Mouse (Mus musculus): ENCODE data around the gene Trim24.

Trim24 gene

DNA sequence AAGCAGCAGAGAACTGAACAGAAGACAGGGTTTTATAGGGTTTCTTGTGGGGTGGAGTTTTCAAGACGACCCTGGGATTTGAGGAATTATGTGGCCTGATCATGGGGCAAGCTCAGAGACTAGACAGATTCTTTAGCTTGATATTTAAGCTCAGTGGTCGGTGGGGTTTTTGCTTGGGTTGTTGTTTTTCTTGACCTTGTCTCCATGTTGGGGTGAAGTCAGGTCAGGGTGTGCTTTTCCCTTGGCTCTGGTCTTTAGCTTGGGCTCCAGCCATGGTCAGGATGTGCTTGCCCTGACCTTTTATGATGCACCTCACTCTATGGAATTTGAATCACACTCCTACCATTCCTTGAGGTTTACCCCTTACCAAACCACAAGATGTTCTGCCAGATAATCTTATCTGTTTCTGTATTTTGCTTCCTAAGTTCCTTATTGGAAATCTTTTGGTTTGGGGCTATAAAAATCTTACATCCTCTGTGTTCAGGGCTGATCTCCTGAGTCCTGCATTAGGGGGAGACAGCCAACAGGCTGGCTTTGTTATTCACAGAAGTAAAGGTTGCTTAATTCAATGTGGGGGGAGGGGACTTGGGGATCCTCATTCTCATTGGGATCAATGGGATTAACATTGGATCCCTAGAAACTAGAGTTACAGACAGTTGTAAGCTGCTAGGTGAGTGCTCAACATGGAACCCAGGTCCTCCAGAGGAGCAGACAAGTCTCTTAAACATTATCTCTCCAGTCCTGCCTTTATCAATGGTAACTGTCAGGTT lies 6.5 kb upstream of the Trim24 start:
- no peak for DNase-seq (ENCODE audit: low spot score)

DNA sequence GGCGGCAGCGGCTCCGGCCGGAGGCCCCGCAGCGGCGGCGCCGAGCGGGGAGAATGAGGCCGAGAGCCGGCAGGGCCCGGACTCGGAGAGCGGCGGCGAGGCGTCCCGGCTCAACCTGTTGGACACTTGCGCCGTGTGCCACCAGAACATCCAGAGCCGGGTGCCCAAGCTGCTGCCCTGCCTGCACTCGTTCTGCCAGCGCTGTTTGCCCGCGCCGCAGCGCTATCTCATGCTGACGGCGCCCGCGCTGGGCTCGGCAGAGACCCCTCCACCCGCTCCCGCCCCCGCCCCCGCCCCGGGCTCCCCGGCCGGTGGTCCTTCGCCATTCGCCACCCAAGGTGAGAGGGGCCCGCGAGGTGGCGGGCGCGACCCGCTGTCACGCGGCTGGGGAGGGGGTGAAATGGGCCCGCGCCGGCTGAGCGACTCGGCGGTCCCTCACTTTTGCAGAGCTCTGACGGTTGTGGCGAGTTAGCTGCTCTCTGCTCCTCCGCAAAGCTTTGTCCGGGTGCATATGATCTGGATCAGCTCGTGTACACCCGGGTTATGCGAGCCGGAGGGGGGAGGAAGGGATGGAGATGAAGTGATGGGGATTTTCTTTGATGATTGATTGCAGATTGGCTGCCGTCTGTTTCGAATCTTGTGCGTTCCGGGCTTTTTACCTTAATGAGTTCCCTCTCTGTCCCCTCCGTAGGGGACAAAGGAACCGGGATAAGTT lies 683 bp downstream of the Trim24 start:
- peak; percentile 66 for DNase-seq (ENCODE audit: low spot score)

DNA sequence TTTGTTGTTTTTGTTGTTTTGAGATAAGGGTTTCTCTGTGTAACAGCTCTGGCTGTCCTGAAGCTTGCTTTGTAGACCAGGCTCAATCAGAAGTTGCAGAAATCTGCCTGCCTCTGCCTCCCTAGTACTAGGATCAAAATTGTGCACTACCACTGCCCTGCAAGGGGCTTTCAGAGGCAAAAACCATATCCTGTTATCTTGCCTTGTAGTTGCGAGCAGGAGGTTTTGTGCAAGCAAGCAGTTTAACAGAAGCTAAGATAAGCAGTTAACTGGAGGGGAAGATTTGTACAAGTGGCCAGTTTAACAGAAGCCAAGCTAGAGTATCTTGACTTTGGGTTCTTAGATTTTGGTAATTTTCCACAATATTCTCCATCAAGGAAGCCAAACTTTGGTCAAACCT lies 2.2 kb downstream of the Trim24 start:
- no peak for DNase-seq (ENCODE audit: low spot score)

DNA sequence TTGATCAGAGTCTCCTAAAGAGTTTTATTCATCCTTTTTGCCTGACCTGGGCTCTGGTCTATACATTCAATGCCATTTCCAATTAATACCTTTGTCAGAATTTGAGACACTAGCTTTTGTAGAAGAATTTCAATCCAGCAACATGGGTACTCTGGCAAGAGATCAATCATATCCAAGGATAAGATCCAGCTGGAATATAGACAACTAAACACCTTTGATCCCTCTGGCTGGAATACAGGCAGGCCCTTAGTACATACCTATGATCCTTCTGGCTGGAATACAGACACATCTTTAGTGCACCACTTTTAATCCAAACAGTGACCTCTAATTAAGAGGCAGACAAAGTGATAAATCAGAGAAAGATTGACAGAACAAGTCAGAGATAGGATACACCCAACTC lies 3.1 kb downstream of the Trim24 start:
- DNase-seq (ENCODE audit: low spot score): no peak

DNA sequence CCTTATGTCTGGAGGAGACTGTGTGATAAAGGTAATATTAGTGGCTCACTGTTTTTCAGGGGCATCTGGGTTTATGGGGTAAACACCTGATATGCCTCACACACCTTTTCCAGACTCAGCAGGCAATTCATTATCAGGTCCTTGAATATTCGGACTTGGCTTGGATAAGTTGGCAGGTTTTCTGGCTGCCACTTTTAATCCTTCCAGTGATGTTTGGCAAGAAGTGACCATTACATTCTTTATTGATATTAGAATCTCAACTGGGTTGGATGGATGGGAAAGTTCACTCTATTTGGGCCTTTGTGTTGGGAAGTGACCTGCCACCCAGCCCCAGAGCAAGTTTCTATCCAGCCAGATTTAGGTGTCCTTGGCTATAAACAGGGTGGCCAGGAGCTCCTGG lies 7.6 kb downstream of the Trim24 start:
- no peak for DNase-seq (ENCODE audit: low spot score)

DNA sequence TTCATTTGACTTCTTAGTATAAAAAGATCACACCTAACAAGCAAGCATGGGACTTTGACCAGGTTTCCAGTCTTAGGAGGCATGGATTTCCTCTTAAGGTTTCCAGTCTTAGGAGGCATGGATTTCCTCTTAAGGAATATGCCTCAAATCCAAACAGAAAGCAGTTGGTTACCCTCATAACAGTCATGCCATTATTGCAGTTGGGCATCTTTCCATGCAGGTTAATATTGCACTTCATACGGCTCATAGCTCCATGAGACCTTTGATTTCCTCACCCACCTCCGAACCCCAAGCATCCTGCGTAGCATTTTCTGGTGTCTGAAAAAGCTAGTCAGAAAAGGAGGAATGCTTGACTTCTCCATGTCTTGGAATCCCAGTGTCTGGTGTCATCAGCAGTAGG lies 10.0 kb downstream of the Trim24 start:
- DNase-seq (ENCODE audit: low spot score): no peak

DNA sequence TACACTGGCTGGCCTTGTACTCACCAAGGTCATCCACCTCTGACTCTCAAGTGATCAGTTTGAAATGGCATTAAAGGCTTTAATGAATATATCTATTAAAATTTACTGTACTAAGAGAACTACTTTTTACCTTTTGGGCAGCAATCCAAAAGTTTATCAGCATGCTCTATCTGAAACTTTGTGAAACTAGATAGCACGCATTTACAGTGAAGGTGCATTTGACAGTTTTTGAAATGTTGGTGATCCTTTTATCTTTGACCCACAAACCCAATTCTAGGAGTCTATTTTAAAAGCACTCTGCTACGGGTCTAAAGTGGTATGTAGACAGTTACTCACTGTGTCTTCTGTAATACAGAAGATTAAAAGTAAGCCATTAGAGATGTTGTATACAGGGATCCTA lies 23.0 kb downstream of the Trim24 start:
- no peak for DNase-seq (ENCODE audit: low spot score)

DNA sequence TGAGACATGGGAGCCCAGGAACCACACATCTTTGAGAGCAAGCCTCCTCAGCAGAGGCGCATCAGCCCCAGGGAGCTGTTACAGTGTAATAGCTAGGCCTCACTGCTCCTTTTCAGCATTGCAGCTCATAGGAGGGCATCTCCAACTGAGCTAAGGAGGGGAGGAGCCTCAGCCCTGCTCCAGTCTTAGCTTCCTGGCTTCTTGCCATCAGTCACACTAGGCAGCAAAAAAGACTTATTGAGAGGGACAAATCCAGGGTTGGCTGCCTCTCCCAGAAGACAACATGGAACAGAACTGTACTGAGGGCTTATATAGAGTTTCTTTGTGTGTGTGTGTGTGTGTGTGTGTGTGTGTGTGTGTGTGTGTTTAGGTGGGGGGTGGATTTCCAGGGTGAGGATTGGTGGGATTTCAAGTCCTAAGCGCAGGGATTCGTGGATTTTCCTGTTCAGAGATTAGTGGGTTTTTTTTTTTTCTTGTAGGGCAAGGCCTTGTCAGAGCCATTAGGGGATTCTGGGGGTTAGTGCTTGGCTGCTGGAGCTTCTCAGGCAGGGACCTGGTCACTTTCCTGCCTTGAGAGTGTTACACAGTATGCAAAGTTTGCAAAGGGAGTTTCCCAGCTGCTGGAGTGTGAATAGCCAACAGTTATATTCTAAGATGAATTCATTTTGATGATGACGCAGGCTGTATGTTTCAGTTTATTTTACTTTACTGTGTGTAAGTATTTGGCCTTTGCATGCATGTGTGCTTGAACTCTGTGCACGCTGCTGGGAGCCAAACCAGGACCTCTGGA lies 25.2 kb downstream of the Trim24 start:
- DNase-seq (ENCODE audit: low spot score): no peak

DNA sequence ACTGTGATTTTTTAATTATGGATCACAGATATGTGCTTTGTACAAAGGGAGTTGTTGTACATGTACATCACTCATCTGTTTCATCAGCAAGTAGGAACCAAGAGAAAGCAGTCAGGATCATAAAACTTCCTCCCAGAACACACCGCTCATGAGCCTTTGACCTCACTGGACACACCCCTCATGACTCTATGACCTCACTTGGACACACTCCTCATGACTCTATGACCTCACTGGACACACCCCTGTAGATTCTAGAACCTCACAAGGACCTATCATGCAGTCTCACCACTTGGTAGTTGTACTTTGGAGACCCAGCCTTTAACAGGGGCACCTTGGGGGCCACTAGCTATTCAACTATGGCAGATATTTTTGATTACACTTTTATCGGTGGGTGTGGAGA lies 29.6 kb downstream of the Trim24 start:
- DNase-seq (ENCODE audit: low spot score): no peak

DNA sequence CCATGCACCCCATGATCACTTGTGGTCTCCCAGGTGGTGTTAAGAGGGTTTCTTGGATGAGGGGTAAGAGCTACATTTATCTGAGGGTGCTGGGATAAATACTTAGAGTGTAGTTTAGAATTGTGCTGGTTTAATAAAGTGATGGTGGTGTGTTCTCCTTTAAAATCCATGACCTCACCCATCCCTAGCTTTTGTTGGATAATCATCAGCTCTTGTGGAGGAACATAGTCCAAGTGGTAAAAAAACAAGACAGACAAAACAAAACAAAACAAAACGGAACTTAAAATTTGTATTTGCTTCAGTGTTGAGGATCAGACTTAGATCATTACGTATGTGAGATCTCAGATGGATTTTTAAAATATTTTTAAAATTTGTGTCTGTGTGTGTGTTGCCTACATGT lies 31.2 kb downstream of the Trim24 start:
- DNase-seq (ENCODE audit: low spot score): no peak

DNA sequence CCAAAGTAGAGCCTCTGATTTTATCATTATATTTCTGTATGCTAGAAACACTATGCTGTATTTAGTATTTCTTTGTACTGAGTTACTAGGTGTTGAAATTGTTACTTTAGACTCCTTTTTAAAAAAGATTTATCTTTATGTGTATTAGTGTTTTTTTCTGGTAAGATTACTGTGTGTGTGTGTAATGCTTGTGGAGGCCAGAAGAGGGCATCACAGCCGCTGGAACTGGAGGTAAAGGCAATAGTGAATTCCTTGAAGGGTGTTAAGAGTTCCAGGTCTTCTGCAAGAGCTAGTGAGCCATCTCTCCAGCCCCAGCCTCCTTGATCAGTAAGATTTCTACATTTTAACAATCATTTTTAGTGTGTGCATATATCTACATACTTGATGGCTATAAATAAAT lies 33.2 kb downstream of the Trim24 start:
- DNase-seq (ENCODE audit: low spot score): no peak

DNA sequence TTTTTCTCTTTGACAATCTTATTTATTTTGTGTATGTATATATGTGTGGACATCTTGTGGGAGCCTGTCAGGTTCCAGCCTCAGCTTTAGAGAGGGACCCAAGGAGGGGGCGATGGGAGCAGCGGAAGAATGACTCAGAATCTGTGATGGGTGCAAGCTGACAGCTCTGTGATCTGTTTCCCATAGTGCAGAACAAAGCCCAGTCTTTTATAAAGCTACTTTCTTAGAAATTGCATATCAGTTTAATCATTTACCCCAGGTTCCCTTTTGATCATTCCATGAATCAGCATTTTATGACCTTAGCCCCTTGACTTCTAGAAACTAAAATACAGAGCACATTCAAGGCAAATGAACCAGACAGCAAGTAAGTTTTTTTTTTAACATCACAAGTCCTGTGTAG lies 42.9 kb downstream of the Trim24 start:
- no peak for DNase-seq (ENCODE audit: low spot score)

DNA sequence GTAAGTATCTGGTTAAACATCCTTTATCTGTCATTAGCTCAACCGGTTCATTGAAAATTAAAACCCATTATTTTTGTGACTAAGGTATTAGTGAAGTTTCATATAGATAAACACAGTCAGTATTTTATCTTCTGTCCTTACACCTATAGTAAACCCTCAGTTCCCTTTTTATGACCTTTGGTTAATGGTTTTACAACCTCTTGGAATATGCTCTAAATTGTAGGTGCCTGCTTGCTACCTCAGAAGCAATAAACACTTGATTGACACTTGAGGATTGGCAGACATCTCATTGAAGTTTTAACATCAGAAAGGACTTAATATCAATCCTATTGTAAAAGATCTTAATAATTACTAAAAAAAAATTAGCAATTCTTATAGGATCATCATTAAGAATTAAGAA lies 54.5 kb downstream of the Trim24 start:
- DNase-seq (ENCODE audit: low spot score): no peak

DNA sequence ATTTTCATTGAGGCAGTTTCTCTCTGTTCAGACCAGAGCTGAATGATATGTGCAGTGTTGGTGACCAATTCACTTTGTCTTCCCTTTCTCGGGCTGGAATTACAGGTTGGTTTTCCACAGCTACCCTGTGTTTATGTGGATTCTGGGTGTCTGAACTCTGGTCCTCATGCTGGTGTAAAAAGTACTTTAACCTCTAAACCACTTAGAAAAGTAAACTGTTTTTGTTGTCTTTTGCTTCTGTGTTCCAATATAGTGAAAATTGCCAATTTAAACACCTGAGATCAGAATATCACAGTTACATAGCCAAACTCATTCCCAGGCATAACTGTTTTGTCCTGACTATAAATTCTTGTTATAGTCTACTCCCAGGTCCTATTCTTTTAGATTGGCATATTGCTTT lies 56.1 kb downstream of the Trim24 start:
- DNase-seq (ENCODE audit: low spot score): no peak

DNA sequence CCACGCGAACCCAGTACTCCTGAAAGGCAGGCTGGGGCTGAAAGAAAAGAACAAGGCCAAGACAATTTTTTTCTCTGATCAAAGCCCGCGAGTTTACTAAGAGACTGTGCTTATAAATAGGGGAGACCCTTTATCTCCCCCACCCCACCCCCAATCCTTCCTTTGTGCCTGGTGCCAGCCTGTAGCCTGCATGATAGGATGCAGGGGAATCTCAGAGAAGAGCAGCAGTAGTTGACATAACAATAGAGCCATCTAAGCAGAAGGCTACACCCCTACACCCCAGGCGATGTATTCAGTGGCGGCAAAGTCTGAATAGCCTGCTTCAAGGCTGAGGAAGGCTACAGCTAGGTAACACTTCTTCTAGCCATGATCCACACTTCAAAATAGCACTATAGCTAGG lies 65.9 kb downstream of the Trim24 start:
- DNase-seq (ENCODE audit: low spot score): no peak

DNA sequence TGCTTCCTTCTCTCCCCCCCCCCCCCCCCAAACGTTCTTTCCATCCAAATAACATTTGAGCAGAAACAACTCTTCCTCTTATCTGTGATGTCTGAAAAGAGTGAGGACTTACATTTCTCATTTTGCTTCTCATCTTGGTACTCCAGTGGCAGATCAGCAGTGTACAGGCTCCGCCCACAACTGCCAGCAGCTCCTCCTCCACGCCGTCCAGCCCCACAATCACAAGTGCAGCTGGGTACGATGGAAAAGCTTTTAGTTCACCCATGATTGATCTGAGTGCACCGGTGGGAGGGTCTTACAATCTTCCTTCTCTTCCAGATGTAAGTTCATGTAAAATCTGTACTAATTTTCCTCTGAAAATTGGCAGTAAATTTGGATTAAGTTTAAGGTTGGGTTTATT lies 80.7 kb downstream of the Trim24 start:
- DNase-seq (ENCODE audit: low spot score): no peak

DNA sequence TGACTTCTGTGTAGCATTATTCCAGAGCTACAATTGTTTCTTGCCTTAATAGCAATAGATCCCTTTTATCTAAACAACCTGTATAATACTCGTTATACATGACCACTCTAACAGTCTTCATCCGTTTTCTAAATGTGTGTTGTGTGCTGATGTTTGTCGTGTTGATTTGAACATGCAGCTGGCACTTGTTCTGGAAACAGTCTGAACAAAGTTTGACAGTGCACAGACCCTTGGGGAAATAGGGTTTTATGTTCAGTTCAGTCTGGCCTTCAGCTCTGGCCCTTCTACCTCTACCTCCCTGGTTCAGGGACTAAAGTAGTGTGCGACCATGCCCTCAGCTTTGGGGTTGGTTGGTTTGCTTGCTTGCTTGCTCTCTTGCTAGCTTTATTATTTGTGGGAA lies 96.8 kb downstream of the Trim24 start:
- DNase-seq (ENCODE audit: low spot score): no peak

DNA sequence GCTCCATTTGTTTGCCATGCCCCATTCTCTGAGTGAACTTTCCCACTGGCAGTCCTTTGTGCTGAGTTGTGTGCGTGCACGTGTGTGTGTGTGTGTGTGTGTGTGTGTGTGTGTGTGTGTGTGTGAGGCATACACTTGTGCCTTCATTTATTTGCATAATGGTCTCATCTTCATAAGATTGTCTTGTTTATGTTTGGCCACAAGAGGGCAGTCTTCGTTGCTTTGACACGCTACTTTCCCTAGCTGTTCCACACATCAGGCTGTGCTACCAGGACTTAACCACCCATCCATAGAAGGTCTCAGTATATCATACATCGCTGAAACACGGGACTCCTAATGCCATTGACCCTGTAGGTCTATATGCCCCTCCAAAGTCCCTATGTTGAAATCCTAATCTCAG lies 136.8 kb downstream of the Trim24 start:
- peak; percentile 50 for DNase-seq (ENCODE audit: low spot score)

DNA sequence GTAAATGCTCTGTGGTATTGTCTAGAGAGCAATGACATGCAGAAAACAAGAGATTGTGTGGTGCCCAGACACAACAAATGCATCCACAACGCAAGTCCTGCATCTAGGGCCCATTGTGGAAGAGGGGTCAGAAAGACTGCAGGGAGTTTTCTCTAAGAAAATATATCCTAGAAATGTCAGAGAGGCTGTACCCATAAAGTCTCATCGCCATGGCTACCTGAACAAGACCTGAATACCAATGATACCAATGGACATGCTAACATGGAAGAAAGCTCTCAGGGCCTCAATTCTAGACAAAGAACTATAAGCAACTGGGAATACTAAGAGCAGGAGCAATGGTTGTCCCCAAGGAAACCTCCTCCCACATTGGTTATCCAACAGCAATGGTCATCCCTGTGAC lies 142.2 kb downstream of the Trim24 start:
- no peak for DNase-seq (ENCODE audit: low spot score)
